Mouse (Mus musculus) kidney, postnatal 0 days (tissue): ENCODE results near the gene Zfp383. TPM values are rescaled to one million over a fixed set of nuclear protein-coding genes. Genes with fewer than 3 reads are reported as not detected.

ENCODE experiments used
- microRNA-seq: library from miRNA; unstranded; fragments of <30 nt; microRNA quantifications from one replicate; pipeline ENCODE4, GENCODE M21; 2016
- polyA plus RNA-seq: library from polyadenylated mRNA; unstranded; fragments of >200 nt; fragmentation: Nextera tagmentation; extraction: Ambion mirVana; gene quantifications from 2 replicates; pipeline ENCODE4 v1.2.1, GENCODE M21; 2015

Zfp383 gene
- polyA plus RNA-seq, 1 experiment from 2014 or later: 3.9 TPM

Small RNAs within 50 kb of the gene (microRNA-seq; reads per million reads assigned to microRNA genes)
- gene Mir7668: not detected

Other genes starting within 250 kb of the Zfp383 start
- not detected in 2 replicates for gene Catsperg2, start 181.2 kb upstream of the Zfp383 start, polyA plus RNA-seq
- gene Zfp84, start 139.7 kb upstream of the Zfp383 start, polyA plus RNA-seq: 10.5 and 10.6 TPM in 2 replicates
- 7.5 and 7.7 TPM in 2 replicates for gene Zfp30, start 124.2 kb upstream of the Zfp383 start, polyA plus RNA-seq
- gene Zfp790, start 92.1 kb upstream of the Zfp383 start, polyA plus RNA-seq: 9.1 and 9.8 TPM in 2 replicates
- 4.6 TPM in 2 replicates for gene Zfp940, start 54.6 kb upstream of the Zfp383 start, polyA plus RNA-seq
- gene Zfp420, start 48.2 kb upstream of the Zfp383 start, polyA plus RNA-seq: 5.5 and 5.6 TPM in 2 replicates
- gene Zfp27, start 1.7 kb upstream of the Zfp383 start, polyA plus RNA-seq: 7.7 and 7.8 TPM in 2 replicates
- gene Zfp74, start 45.9 kb downstream of the Zfp383 start, polyA plus RNA-seq: 5.6 and 6.7 TPM in 2 replicates
- gene Zfp568, start 75.7 kb downstream of the Zfp383 start, polyA plus RNA-seq: 6.4 TPM in 2 replicates
- 2.8 and 3.8 TPM in 2 replicates for gene Zfp14, start 143.2 kb downstream of the Zfp383 start, polyA plus RNA-seq
- gene Zfp82, start 164.7 kb downstream of the Zfp383 start, polyA plus RNA-seq: 2.7 and 3.7 TPM in 2 replicates
- 0.83 and 1.8 TPM in 2 replicates for gene Gm26920, start 182.2 kb downstream of the Zfp383 start, polyA plus RNA-seq
- 9.5 and 9.6 TPM in 2 replicates for gene Zfp566, start 182.3 kb downstream of the Zfp383 start, polyA plus RNA-seq
- gene Zfp260, start 186.6 kb downstream of the Zfp383 start, polyA plus RNA-seq: 79.8 and 84.7 TPM in 2 replicates
- 4.9 and 5.5 TPM in 2 replicates for gene Zfp382, start 213.7 kb downstream of the Zfp383 start, polyA plus RNA-seq